Mouse (Mus musculus) lung, adult 18-20 months (tissue): ENCODE measurements at regions not wholly inside any gene's neighbourhood (a gene's known extent, or its start where the extent isn't known, plus 50 kb on each side); places are given as distances from the start of the nearest gene placed in this dataset.
A peak's percentile ranks its signal among the peaks of the same experiment; 100 is the strongest.

Experiments
- DNase-seq, 2 experiments: peaks; one replicate each; pipeline ENCODE4 v3.0.0; 2022; ENCODE audit warnings: mixed read lengths in 2 of 2

DNA sequence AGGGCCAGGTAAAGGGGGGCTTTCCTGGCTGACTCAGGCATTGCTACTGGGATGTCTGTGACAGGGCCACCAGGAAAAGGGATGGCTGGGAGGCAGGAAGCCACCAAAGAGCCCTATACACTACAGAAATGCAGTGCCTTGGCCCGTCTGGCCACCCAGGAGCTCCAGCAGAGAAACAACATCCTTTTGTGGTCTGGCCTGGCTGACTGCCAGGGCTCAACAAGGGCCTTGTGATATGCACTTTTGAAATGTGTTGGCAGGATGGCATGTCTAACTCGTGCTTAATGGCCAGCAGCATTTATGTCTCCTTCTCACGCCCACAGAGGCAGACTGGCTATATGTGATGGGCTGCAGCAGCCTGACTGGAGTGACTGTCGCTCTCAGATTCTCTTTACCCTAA, 62.3 kb upstream of the Ctnnb1 start:
- peak; percentile 87 to 88 for DNase-seq

DNA sequence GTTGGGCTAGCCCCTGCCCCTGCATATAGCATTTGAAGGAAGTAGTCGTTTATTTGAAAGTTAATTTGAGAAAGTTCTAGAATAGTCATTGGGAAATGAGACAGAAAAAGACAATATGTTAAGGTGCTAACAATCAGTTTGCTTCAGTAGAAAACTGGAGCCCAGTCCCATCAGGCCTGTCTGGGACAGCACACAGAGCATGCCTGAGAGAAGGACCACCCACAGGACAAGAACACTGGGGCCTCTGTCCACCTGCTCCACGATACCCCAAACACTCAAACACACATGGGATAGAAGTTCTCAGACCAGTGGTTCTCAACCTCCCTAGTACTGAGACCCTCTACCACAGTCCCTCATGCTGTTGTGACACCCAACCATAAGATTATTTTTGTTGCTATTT, 61.2 kb upstream of the Ctnnb1 start:
- DNase-seq, result no peak

DNA sequence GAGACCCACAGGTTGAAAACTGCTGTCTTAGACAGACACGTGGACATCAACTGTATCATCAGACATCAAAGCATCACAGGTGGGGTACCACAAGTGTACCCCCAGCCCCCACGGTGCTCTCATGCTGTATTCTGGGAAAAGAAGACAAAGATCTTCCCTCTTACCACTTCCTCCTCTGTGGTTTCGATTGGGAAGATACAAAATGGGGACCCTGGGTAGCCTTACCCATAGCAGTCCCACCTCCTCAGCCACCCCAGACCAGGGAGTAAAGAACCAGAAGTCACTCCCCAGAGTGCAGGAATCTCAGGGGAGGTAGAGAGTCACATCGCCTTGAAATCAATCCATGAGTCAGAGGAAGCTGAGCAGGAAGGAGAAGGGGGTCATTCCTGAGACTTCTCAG, 60.7 kb upstream of the Ctnnb1 start:
- no peak for DNase-seq

DNA sequence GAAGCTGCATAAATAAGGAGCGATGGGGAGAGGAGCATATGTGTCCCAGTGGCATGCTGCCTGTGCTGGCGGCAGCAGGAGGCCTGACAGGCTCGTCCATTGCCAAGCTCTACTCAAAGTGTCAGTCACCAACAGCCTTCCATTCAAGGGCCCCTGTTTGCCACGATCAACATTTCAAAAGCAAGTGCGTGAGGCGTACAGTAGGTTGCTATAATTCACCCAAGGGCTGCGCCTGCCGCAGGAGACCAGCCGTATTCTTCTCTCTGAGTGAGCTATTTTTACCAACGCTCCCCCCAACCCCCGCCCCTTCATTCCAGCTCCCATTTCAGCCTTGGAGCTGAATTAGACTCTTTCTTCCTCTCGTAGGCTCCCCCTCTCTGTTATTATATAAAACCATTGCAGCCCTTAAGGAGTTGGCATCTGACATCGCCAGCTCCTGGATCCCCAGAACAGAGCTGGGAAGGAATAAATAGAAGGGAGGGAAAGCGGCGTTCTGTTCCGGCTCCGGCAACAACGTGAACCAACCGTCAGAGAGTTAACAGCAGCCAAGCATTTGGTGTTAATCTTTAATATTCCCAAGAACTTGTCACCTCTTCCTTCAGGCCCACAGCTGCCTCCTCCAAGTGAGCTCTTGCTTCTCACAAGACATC, 59.5 kb upstream of the Ctnnb1 start:
- DNase-seq, result no peak

DNA sequence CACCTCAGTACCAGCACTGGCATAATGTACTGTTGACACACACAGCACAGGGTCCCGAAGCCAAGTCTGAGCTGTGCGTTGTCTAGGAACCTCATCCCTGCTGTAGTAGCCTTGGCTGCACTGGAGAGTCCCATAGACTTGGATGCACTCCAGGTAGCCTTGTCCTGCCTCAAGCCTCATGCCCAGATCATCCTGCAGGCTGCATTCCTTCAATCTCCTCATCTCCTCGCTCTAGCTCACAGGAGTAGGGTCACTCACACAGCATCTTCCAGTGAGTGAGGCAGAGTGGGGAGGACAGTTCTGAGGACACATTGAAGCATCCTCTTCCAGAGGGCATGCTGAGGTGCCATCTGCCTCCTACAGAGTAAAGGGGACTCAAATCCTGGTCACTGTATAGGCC, 55.7 kb upstream of the Ctnnb1 start:
- no peak for DNase-seq

DNA sequence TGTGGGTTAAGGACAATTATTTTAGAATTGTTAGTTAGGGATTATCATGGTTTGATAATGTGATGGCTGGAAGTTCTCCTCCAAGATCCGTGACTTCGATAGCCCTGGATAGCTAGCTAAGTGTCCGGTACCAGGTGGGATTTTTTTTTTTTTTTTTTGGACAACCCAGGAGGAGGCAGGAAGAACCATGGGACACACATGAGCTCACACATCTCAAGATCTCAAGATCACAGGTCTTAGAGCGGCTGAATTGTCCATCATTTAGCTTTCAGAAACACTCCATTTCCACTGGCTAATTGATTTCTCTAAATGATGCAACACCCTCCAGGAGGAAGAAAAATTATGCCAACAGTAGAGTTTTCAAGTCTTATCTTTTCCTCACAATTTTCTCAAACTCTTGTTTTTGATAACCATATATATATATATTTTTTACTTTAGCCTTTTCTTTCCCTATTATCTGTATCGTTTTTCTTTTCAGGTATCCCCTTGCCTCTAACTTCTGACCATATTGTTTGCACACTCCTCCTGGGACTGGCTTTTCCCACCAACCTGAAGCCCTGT, 54.5 kb upstream of the Ctnnb1 start:
- no peak for DNase-seq

DNA sequence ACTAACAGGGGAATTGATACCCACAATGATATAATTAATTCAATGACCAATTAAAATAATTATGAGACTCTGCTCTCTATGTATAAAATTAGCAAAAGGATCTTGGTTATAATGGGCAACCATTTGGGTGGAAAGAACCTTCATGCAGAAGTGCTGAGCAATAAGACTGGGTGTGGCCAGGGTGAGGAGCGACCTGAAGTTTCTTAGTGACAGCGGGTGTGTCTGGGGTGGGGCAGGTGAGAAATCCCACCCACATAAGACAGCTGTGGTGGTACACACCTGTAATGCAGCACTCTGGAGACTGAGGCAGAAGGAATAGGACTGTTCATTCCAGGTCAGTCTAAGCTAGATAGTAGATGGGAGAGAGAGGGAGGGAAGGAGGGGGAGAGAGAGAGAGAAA, 51.9 kb upstream of the Ctnnb1 start:
- no peak for DNase-seq
